Mouse (Mus musculus): ENCODE results near the gene Gm10577.

DNA sequence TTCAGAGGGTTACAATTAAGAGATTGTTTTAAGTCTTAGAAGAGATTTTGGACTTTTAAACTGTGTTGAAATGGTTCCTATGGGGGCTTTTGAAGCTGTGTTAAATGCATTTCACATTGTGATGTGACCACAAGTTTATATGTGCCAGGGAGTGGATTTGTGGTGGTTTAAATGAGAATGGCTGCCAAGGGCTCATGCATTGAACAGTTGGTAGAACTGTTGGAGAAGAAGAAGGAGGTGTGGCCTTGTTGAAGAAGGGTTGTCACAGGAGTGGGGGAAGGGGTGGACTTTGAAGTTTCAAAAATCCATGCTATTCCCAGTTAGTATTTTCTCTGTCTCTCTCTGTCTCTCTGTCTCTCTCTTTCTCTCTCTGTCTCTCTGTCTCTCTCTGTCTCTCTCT lies 23.7 kb upstream of the Gm10577 start:
- TF ChIP-seq POLR2A (IDR thresholded peaks at IDR 0.05; ENCODE audit: borderline replicate concordance, extremely low read depth, insufficient read depth, insufficient read length, poor library complexity, severe bottlenecking) (no peak), CTCF (IDR thresholded peaks at IDR 0.05; ENCODE audit: borderline replicate concordance, extremely low read depth, insufficient read depth, insufficient read length) (no peak)

All from brain, embryonic 14.5 days (tissue).